9 mouse cellular contexts compared by ENCODE assay signal in genomic region chr3:145292337-145293134, GRCm38 (mm10). TPM values are rescaled to one million over a fixed set of nuclear protein-coding genes. Genes with fewer than 3 reads are reported as not detected.
A peak's percentile ranks its signal among the peaks of the same experiment; 100 is the strongest.
DNase-seq lines count a peak whose midpoint lies in the region; ATAC-seq and TF ChIP-seq lines count a peak whose summit lies in the region.
"Had no signal": no experiment of that assay in that cellular context is flagged by ENCODE, and none has a peak within 500 bp of the region (broad histone marks: within the 10 kb centered on the region; RNA-seq: fewer than 3 reads in every experiment).

Gene Col24a1, plus strand, starts transcription at chr3:145292472.

- peak within 1 kb of the TSS; percentile 65 for H3K4me2 ChIP-seq in forebrain, embryonic 16.5 days (ENCODE audit: low read length)
- peak within 1 kb of the TSS; percentile 85 for H3K4me2 ChIP-seq in intestine, embryonic 15.5 days (replicated peaks)

- no peaks in the 10 kb centered on the region for H3K9me3 ChIP-seq in forebrain, embryonic 16.5 days (ENCODE audit: control insufficient read depth, low read length)
- no peaks in the 10 kb centered on the region for H3K9me3 ChIP-seq in intestine, embryonic 15.5 days

- DNase-seq in adrenal gland, postnatal 25 days = peak; percentile 7
- no peak for DNase-seq in adrenal gland, postnatal 36 days
- DNase-seq in ES-CJ7 (ENCODE audit: low read depth, low spot score) = peak; percentile 21
- DNase-seq in thymus, postnatal 14 days = no peak

- H3K4me1 ChIP-seq in forebrain, embryonic 16.5 days (replicated peaks; ENCODE audit: control insufficient read depth, insufficient read depth, low read length) = peaks cover 16% of the 10 kb centered on the region
- H3K4me1 ChIP-seq in intestine, embryonic 15.5 days (replicated peaks) = peaks cover 12% of the 10 kb centered on the region
- no peaks in the 10 kb centered on the region for H3K4me1 ChIP-seq in small intestine, adult 2 months (ENCODE audit: control insufficient read depth, insufficient read depth, insufficient read length, low read length)

- H3K27me3 ChIP-seq in forebrain, embryonic 16.5 days (replicated peaks; ENCODE audit: control insufficient read depth, insufficient read depth, low read length) = no peaks in the 10 kb centered on the region
- no peaks in the 10 kb centered on the region; the same call in 1 of the 2 replicates for H3K27me3 ChIP-seq in intestine, embryonic 15.5 days (replicated peaks)
- H3K27me3 ChIP-seq in small intestine, adult 2 months (ENCODE audit: control insufficient read depth, insufficient read depth, low read length) = 0 out of 2 replicates have a peak, but pooled peaks cover 6% of the 10 kb centered on the region

- ATAC-seq in forebrain, embryonic 16.5 days = peak; percentile 62
- peak; percentile 71 for ATAC-seq in intestine, embryonic 15.5 days
- ATAC-seq in megakaryocyte progenitor cell, adult 5-6 weeks (replicated peaks; ENCODE audit: poor library complexity) = 0 out of 2 replicates have a peak, but pooled peaks have one; percentile 21

- H3K9ac ChIP-seq in forebrain, embryonic 16.5 days (replicated peaks; ENCODE audit: low read depth, low read length) = peak within 1 kb of the TSS; percentile 48
- peak within 1 kb of the TSS; percentile 50 for H3K9ac ChIP-seq in intestine, embryonic 15.5 days

- no peak within 1 kb of the TSS for H3K27ac ChIP-seq in forebrain, embryonic 16.5 days (ENCODE audit: low read length)
- H3K27ac ChIP-seq in intestine, embryonic 15.5 days = peak within 1 kb of the TSS; percentile 71
- H3K27ac ChIP-seq in small intestine, adult 2 months (ENCODE audit: insufficient read depth, low read depth, low read length) = peak within 1 kb of the TSS; percentile 3; the same call in 1 of the 2 replicates

- peak within 1 kb of the TSS; percentile 38 for H3K4me3 ChIP-seq in forebrain, embryonic 16.5 days (replicated peaks; ENCODE audit: low read length)
- H3K4me3 ChIP-seq in intestine, embryonic 15.5 days (replicated peaks) = peak within 1 kb of the TSS; percentile 42
- peak within 1 kb of the TSS; percentile 47 for H3K4me3 ChIP-seq in small intestine, adult 2 months (ENCODE audit: low read depth, low read length)

- TF ChIP-seq POLR2A in small intestine, adult 2 months (IDR thresholded peaks at IDR 0.05; ENCODE audit: low read depth, low read length) = no peak

- TF ChIP-seq CTCF in small intestine, adult 2 months (IDR thresholded peaks at IDR 0.05; ENCODE audit: extremely low read depth, insufficient read length, insufficient replicate concordance, low read depth, low read length) = no peak

- H3K36me3 ChIP-seq in forebrain, embryonic 16.5 days (ENCODE audit: control insufficient read depth, insufficient read depth) = no peaks in the 10 kb centered on the region
- H3K36me3 ChIP-seq in intestine, embryonic 15.5 days = no peaks in the 10 kb centered on the region
- no peaks in the 10 kb centered on the region for H3K36me3 ChIP-seq in small intestine, adult 2 months (ENCODE audit: control insufficient read depth, insufficient read depth, low read length)

- WGBS in forebrain, embryonic 16.5 days = 2% methylated on average over 22 of the region's 22 CpGs
- 2% methylated on average over 22 of the region's 22 CpGs for WGBS in intestine, embryonic 15.5 days
- WGBS in small intestine, adult 2 months = 5% methylated on average over 22 of the region's 22 CpGs

RNA-seq across cellular contexts. Expression of gene Col24a1, which starts in this region (rescaled TPM):
- 0.15 TPM in 1 of 2 replicates, not detected in the other for total RNA-seq in adrenal gland, postnatal 25 days (2021)
- total RNA-seq in adrenal gland, postnatal 36 days (2021) = not detected
- 0.27 and 0.39 TPM in 2 replicates for polyA plus RNA-seq in forebrain, embryonic 16.5 days (2015; fragmentation: Nextera tagmentation; extraction: Ambion mirVana)
- 3.1 and 4.2 TPM in 2 replicates for polyA plus RNA-seq in intestine, embryonic 15.5 days (2015; fragmentation: Nextera tagmentation; extraction: Ambion mirVana)
- not detected in 2 replicates for total RNA-seq in megakaryocyte progenitor cell, adult 5-6 weeks (2015)
- not detected in 2 replicates for total RNA-seq in megakaryocyte progenitor cell, adult 5-6 weeks (2017)
- polyA plus RNA-seq in small intestine, adult 2 months (2012; rRNA removed) = 0.15 and 1.4 TPM in 2 replicates
- polyA plus RNA-seq: spleen, adult 2 months had no signal

Comparison
In these comparisons a context has a peak if more than half of its experiments do, and no peak if none do; other contexts are left out.
1. Peak in DNase-seq in adrenal gland, postnatal 25 days; RNA of the gene not detected or under 1 TPM.
2. Peak in ATAC-seq, H3K4me3 ChIP-seq, H3K9ac ChIP-seq and H3K4me2 ChIP-seq in forebrain, embryonic 16.5 days; RNA of the gene not detected or under 1 TPM.
3. Peak in ATAC-seq in megakaryocyte progenitor cell, adult 5-6 weeks; RNA of the gene not detected or under 1 TPM.
4. ATAC-seq: peak in every context shown above with its lines; median percentile 71 in intestine, embryonic 15.5 days; 62 in forebrain, embryonic 16.5 days; 21 in megakaryocyte progenitor cell, adult 5-6 weeks.